Mouse (Mus musculus) layer of hippocampus, adult 9-10 months (tissue): ENCODE measurements around the gene Mapk1ip1l.

Source experiments
- DNase-seq: peaks from one replicate; pipeline ENCODE4 v3.0.0; 2022; ENCODE audit warnings: low spot score

The Mapk1ip1l gene

GRCm38 (mm10) chr14:47361418-47361817 is 63.4 kb downstream of the Mapk1ip1l start:
- no peak for DNase-seq

GRCm38 (mm10) chr14:47361899-47362298 is 63.8 kb downstream of the Mapk1ip1l start:
- no peak for DNase-seq

GRCm38 (mm10) chr14:47364742-47365449 is 66.8 kb downstream of the Mapk1ip1l start:
- no peak for DNase-seq

- DNase-seq = peak; percentile 74
Measured at GRCm38 (mm10) chr14:47366881-47367321, 68.8 kb downstream of the Mapk1ip1l start.

GRCm38 (mm10) chr14:47367461-47367860 is 69.4 kb downstream of the Mapk1ip1l start, which contains the start of gene Lgals3:
Gene Lgals3, plus strand, starts transcription at chr14:47367751.
- DNase-seq = no peak

GRCm38 (mm10) chr14:47369741-47370140 is 71.7 kb downstream of the Mapk1ip1l start:
- DNase-seq = no peak

GRCm38 (mm10) chr14:47370790-47371189 is 72.7 kb downstream of the Mapk1ip1l start:
- DNase-seq = no peak

- no peak for DNase-seq
Measured at GRCm38 (mm10) chr14:47371689-47372088, 73.6 kb downstream of the Mapk1ip1l start.
